Mouse (Mus musculus) natural killer cell, adult 2 months (primary cell): ENCODE results near the gene Cdk2ap1.
"Not testable (repeated sequence)": the region's sequence is repeated elsewhere in the genome, so short reads cannot be mapped to it uniquely, and the experiment has no call there.

Experiments
- DNase-seq, 2 experiments: peaks; one replicate each; pipeline ENCODE4 v3.0.0; 2022; ENCODE audit warnings: low spot score in 2 of 2

The Cdk2ap1 gene

GRCm38 (mm10) chr5:124362982-124363381 lies at the start of gene Cdk2ap1:
Gene Cdk2ap1, minus strand, starts transcription at chr5:124363082.
- not testable (repeated sequence) for DNase-seq

GRCm38 (mm10) chr5:124412163-124412562 lies 49.3 kb upstream of the Cdk2ap1 start:
- no peak for DNase-seq

- DNase-seq: no peak
Measured at GRCm38 (mm10) chr5:124410808-124411207, 47.9 kb upstream of the Cdk2ap1 start.

GRCm38 (mm10) chr5:124393726-124394125 lies 30.8 kb upstream of the Cdk2ap1 start:
- peak in 1 of 2 experiments; percentile 11 for DNase-seq

- no peak for DNase-seq
Measured at GRCm38 (mm10) chr5:124392412-124392811, 29.5 kb upstream of the Cdk2ap1 start.

GRCm38 (mm10) chr5:124387932-124388331 lies 25.1 kb upstream of the Cdk2ap1 start:
- DNase-seq: peak in 1 of 2 experiments; percentile 13

GRCm38 (mm10) chr5:124380121-124380520 lies 17.2 kb upstream of the Cdk2ap1 start:
- DNase-seq: no peak

GRCm38 (mm10) chr5:124377149-124377548 lies 14.3 kb upstream of the Cdk2ap1 start:
- no peak for DNase-seq

GRCm38 (mm10) chr5:124376401-124376800 lies 13.5 kb upstream of the Cdk2ap1 start:
- no peak for DNase-seq

- DNase-seq: no peak
Measured at GRCm38 (mm10) chr5:124374298-124374697, 11.4 kb upstream of the Cdk2ap1 start.

GRCm38 (mm10) chr5:124366721-124367120 lies 3.8 kb upstream of the Cdk2ap1 start:
- no peak for DNase-seq

- DNase-seq: no peak
Measured at GRCm38 (mm10) chr5:124365754-124366153, 2.9 kb upstream of the Cdk2ap1 start.

GRCm38 (mm10) chr5:124364173-124364918 lies 1.5 kb upstream of the Cdk2ap1 start:
- DNase-seq: no peak

GRCm38 (mm10) chr5:124359641-124360040 lies 3.2 kb downstream of the Cdk2ap1 start:
- no peak for DNase-seq

- no peak for DNase-seq
Measured at GRCm38 (mm10) chr5:124356695-124357094, 6.2 kb downstream of the Cdk2ap1 start.

- no peak for DNase-seq
Measured at GRCm38 (mm10) chr5:124355425-124355959, 7.4 kb downstream of the Cdk2ap1 start.

- DNase-seq: peak in 1 of 2 experiments; percentile 24
Measured at GRCm38 (mm10) chr5:124354574-124355424, 8.1 kb downstream of the Cdk2ap1 start.

GRCm38 (mm10) chr5:124353726-124354547 lies 8.9 kb downstream of the Cdk2ap1 start:
- peak; percentile 27 to 59 for DNase-seq

GRCm38 (mm10) chr5:124353011-124353725 lies 9.7 kb downstream of the Cdk2ap1 start:
- no peak for DNase-seq

GRCm38 (mm10) chr5:124352141-124352920 lies 10.6 kb downstream of the Cdk2ap1 start:
- DNase-seq: peak; percentile 61 to 69
